Mouse (Mus musculus) thymus, adult 2 months (tissue): ENCODE results near the gene Ripply1.

Source experiments
- CTCF ChIP-seq: fragments of 200-500 bp; IDR thresholded peaks from 2 replicates; pipeline ENCODE4 v1.5.1; 2012; ENCODE audit warnings: mild to moderate bottlenecking, control low read depth, low read length, moderate library complexity, borderline replicate concordance; ENCODE audit not compliant: control insufficient read depth, poor library complexity, insufficient read depth; ENCODE audit errors: extremely low read depth
- POLR2A ChIP-seq: fragments of 200-500 bp; IDR thresholded peaks from 2 replicates; pipeline ENCODE4 v1.6.1; 2012; ENCODE audit warnings: mild to moderate bottlenecking, low read length, control low read depth, moderate library complexity; ENCODE audit not compliant: control insufficient read depth, poor library complexity, insufficient read depth; ENCODE audit errors: extremely low read depth

GRCm38 (mm10) chrX:139780988-139781387 is 1.2 kb downstream of the Ripply1 start:
- TF ChIP-seq CTCF (no peak), POLR2A (no peak)
